Mouse (Mus musculus) liver, embryonic 13.5 days (tissue): ENCODE data around the gene Leng8. TPM values are rescaled to one million over a fixed set of nuclear protein-coding genes. Genes with fewer than 3 reads are reported as not detected.

Experiments
- ATAC-seq: fragments of 200-750 bp; cut with Nextera tagmentation; 2 replicates; pipeline ENCODE4 v1.8.0; 2017; ENCODE audit warnings: low read depth, mild to moderate bottlenecking, moderate number of reproducible peaks, moderate library complexity
- DNase-seq: peaks from one replicate; pipeline ENCODE4 v3.0.0; 2022
- H3K27ac ChIP-seq: fragments of 300-500 bp; sonication (generic); 2 replicates; pipeline ENCODE4 v1.5.1; 2015; ENCODE audit warnings: moderate library complexity, mild to moderate bottlenecking, inconsistent platforms
- H3K27me3 ChIP-seq: fragments of 300-500 bp; sonication (generic); 2 replicates; pipeline ENCODE4 v1.6.1; 2015; ENCODE audit warnings: mild to moderate bottlenecking, inconsistent platforms
- H3K36me3 ChIP-seq: fragments of 300-500 bp; sonication (generic); 2 replicates; pipeline ENCODE4 v1.6.1; 2015; ENCODE audit warnings: mild to moderate bottlenecking, inconsistent platforms
- H3K4me1 ChIP-seq: fragments of 300-500 bp; sonication (generic); replicated peaks from 2 replicates; pipeline ENCODE4 v1.6.1; 2015; ENCODE audit warnings: inconsistent platforms
- H3K4me2 ChIP-seq: fragments of 300-500 bp; sonication (generic); 2 replicates; pipeline ENCODE4 v1.6.1; 2015; ENCODE audit warnings: inconsistent platforms, mild to moderate bottlenecking, moderate library complexity
- H3K4me3 ChIP-seq: fragments of 300-500 bp; sonication (generic); replicated peaks from 2 replicates; pipeline ENCODE4 v1.5.1; 2015; ENCODE audit warnings: mild to moderate bottlenecking, inconsistent platforms
- H3K9ac ChIP-seq: fragments of 300-500 bp; sonication (generic); 2 replicates; pipeline ENCODE4 v1.6.1; 2015; ENCODE audit warnings: mild to moderate bottlenecking, inconsistent platforms
- H3K9me3 ChIP-seq: fragments of 300-500 bp; sonication (generic); replicated peaks from 2 replicates; pipeline ENCODE4 v1.6.1; 2016; ENCODE audit warnings: inconsistent platforms
- WGBS: fragments of 180-500 bp; shearing (Covaris S2); methylation state at CpG from one replicate; pipeline ENCODE4 v1.1.7; 2015; ENCODE audit not compliant: insufficient replicate concordance; 5-methylcytosine and 5-hydroxymethylcytosine counted together
- polyA plus RNA-seq: library from polyadenylated mRNA; unstranded; fragments of >200 nt; fragmentation: Nextera tagmentation; extraction: Ambion mirVana; gene quantifications from 2 replicates; pipeline ENCODE4 v1.2.1, GENCODE M21; 2015

Leng8 gene
- polyA plus RNA-seq, 1 experiment from 2014 or later: 16.3 TPM

- ATAC-seq (peak; percentile 16; the same call in 1 of the 2 replicates), DNase-seq (no peak)
- 31% methylated on average over 3 of the region's 3 CpGs for WGBS
Observed at GRCm38 (mm10) chr7:4165286-4165685, 28.4 kb downstream of the Leng8 start.

GRCm38 (mm10) chr7:4167098-4167497 is 30.3 kb downstream of the Leng8 start:
- Histone ChIP-seq H3K9me3 (no peaks in the 10 kb centered on the region), H3K27ac (no peak overlapping the region), H3K4me2 (no peak overlapping the region), H3K9ac (no peak overlapping the region), H3K4me1 (peaks cover 24% of the 10 kb centered on the region), H3K27me3 (no peaks in the 10 kb centered on the region), H3K36me3 (no peaks in the 10 kb centered on the region), H3K4me3 (no peak overlapping the region)
- ATAC-seq: no peak
- DNase-seq: no peak

More at GRCm38 (mm10) chr7:4165286-4165685, 28.4 kb downstream of the Leng8 start:
- no peak overlapping the region for H3K4me3 ChIP-seq
- peaks cover 24% of the 10 kb centered on the region for H3K4me1 ChIP-seq
- no peak overlapping the region for H3K9ac ChIP-seq
- H3K27ac ChIP-seq: no peak overlapping the region
- H3K9me3 ChIP-seq: no peaks in the 10 kb centered on the region
- H3K4me2 ChIP-seq: peak overlapping the region; percentile 67; the same call in 1 of the 2 replicates
- H3K27me3 ChIP-seq: no peaks in the 10 kb centered on the region
- H3K36me3 ChIP-seq: no peaks in the 10 kb centered on the region

GRCm38 (mm10) chr7:4170193-4170938 is 33.5 kb downstream of the Leng8 start:
- WGBS: 52% methylated on average over 6 of the region's 6 CpGs
- H3K27ac ChIP-seq: no peak overlapping the region
- no peak overlapping the region for H3K9ac ChIP-seq
- H3K4me1 ChIP-seq: 0 out of 2 replicates have a peak, but pooled peaks cover 1% of the 10 kb centered on the region
- H3K9me3 ChIP-seq: no peaks in the 10 kb centered on the region
- ATAC-seq: no peak
- no peaks in the 10 kb centered on the region for H3K36me3 ChIP-seq
- no peak for DNase-seq
- no peak overlapping the region for H3K4me2 ChIP-seq
- no peaks in the 10 kb centered on the region for H3K27me3 ChIP-seq
- no peak overlapping the region for H3K4me3 ChIP-seq

DNA sequence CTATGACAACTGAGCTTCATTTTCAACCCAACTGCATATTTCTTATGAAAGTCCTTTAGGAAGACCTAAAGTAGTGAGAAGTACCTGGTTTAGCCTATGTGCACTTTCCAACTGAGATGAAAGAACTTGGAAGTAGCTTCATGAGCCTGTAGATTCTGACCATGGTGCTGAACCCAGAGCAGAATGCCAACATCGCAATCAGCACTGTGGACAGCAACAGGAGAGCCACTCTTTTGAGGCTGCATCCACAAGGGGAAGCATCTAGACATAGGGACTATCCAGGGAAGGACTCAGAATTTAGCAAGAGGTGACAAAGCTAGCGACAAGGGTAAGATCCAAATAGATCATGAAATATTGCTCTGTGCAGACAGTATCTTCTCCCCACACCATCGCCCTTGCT is 41.6 kb downstream of the Leng8 start:
- DNase-seq (no peak), ATAC-seq (no peak)
- H3K4me2 ChIP-seq: no peak overlapping the region
- WGBS: 24% methylated on average over 3 of the region's 3 CpGs
- no peaks in the 10 kb centered on the region for H3K4me1 ChIP-seq
- H3K27me3 ChIP-seq: no peaks in the 10 kb centered on the region
- H3K9ac ChIP-seq: no peak overlapping the region
- no peak overlapping the region for H3K27ac ChIP-seq
- no peaks in the 10 kb centered on the region for H3K36me3 ChIP-seq
- H3K4me3 ChIP-seq: no peak overlapping the region
- no peaks in the 10 kb centered on the region for H3K9me3 ChIP-seq

Other genes with a start within 250 kb of the Leng8 start
- 0.16 and 0.23 TPM in 2 replicates for gene Gm14548, start 238.9 kb upstream of the Leng8 start, polyA plus RNA-seq
- 0.09 and 0.21 TPM in 2 replicates for gene Lilra6, start 221.5 kb upstream of the Leng8 start, polyA plus RNA-seq
- 1.4 and 1.8 TPM in 2 replicates for gene Lair1, start 73.8 kb upstream of the Leng8 start, polyA plus RNA-seq
- 0.36 and 0.52 TPM in 2 replicates for gene Ttyh1, start 17.6 kb upstream of the Leng8 start, polyA plus RNA-seq
- 0.83 and 0.88 TPM in 2 replicates for gene Leng9, start 13.3 kb downstream of the Leng8 start, polyA plus RNA-seq
- gene Cdc42ep5, start 27.8 kb downstream of the Leng8 start, polyA plus RNA-seq: 8.0 and 8.5 TPM in 2 replicates
- gene Lilra5, start 100.7 kb downstream of the Leng8 start, polyA plus RNA-seq: 0.20 and 0.43 TPM in 2 replicates
- gene Ncr1, start 200.7 kb downstream of the Leng8 start, polyA plus RNA-seq: not detected in 2 replicates